Mouse (Mus musculus) lung, embryonic 14.5 days (tissue): ENCODE measurements at regions not wholly inside any gene's neighbourhood (a gene's known extent, or its start where the extent isn't known, plus 50 kb on each side); places are given as distances from the start of the nearest gene placed in this dataset.
"Not testable (repeated sequence)": the region's sequence is repeated elsewhere in the genome, so short reads cannot be mapped to it uniquely, and the experiment has no call there.

Source experiments
- ATAC-seq: fragments of 200-750 bp; cut with Nextera tagmentation; 2 replicates; pipeline ENCODE4 v1.8.0; 2017; ENCODE audit warnings: mild to moderate bottlenecking, moderate TSS enrichment, moderate library complexity; ENCODE audit not compliant: insufficient read depth
- DNase-seq: peaks from one replicate; pipeline ENCODE4 v3.0.0-alpha.2; 2015
- H3K27ac ChIP-seq: fragments of 300-500 bp; sonication (generic); 2 replicates; pipeline ENCODE4 v1.5.1; 2014; ENCODE audit warnings: low read depth, mild to moderate bottlenecking, moderate library complexity
- H3K27me3 ChIP-seq: fragments of 300-500 bp; sonication (generic); 2 replicates; pipeline ENCODE4 v1.6.1; 2014; ENCODE audit warnings: low read length, control low read depth; ENCODE audit not compliant: insufficient read depth
- H3K36me3 ChIP-seq: fragments of 300-500 bp; sonication (generic); 2 replicates; pipeline ENCODE4 v1.6.1; 2014; ENCODE audit warnings: control low read depth; ENCODE audit not compliant: insufficient read depth
- H3K4me1 ChIP-seq: fragments of 300-500 bp; sonication (generic); 2 replicates; pipeline ENCODE4 v1.6.1; 2014; ENCODE audit warnings: antibody characterized with exemption, control low read depth; ENCODE audit not compliant: insufficient read depth
- H3K4me2 ChIP-seq: fragments of 300-500 bp; sonication (generic); 2 replicates; pipeline ENCODE4 v1.6.1; 2014; ENCODE audit warnings: mild to moderate bottlenecking
- H3K4me3 ChIP-seq: fragments of 300-500 bp; sonication (generic); 2 replicates; pipeline ENCODE4 v1.5.1; 2014; ENCODE audit warnings: low read depth, low read length
- H3K9ac ChIP-seq: fragments of 300-500 bp; sonication (generic); 2 replicates; pipeline ENCODE4 v1.6.1; 2014
- H3K9me3 ChIP-seq: fragments of 300-500 bp; sonication (generic); 2 replicates; pipeline ENCODE4 v1.6.1; 2016; ENCODE audit warnings: low read depth, low read length, control low read depth
- CTCF ChIP-seq: IDR thresholded peaks from 2 replicates; pipeline ENCODE4 v1.5.1; 2016; ENCODE audit warnings: antibody characterized with exemption, low read depth
- WGBS: fragments of 180-500 bp; shearing (Covaris S2); extraction: QIAGEN DNeasy Blood & Tissue Kit; methylation state at CpG from one replicate; pipeline ENCODE4 v1.1.7; 2014; 5-methylcytosine and 5-hydroxymethylcytosine counted together

DNA sequence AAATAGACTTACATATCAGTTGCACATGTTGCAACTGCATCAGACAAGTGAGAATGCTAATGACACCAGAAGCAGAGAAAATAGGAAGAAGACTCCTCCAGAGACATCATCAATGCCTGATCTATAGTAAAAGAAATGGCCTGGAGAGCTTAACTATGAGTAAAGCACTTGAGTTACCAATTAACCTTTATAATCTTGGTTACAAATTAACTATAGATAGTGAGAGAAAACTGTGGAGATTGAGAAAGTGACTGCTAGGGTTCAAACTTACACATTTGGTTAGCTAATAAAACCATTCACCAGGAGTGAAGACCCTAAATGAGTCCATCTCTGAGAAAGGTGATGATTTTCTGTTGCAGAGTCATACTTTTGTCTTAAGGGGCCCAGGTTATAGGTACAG, 307.4 kb downstream of the Phex start:
- TF ChIP-seq CTCF, result no peak
- no peaks in the 10 kb centered on the region for H3K36me3 ChIP-seq
- H3K4me1 ChIP-seq, result no peaks in the 10 kb centered on the region
- no peak overlapping the region for H3K4me2 ChIP-seq
- H3K9ac ChIP-seq, result no peak overlapping the region
- no peak for DNase-seq
- ATAC-seq, result no peak
- H3K27me3 ChIP-seq, result no peaks in the 10 kb centered on the region
- H3K27ac ChIP-seq, result no peak overlapping the region
- no peak overlapping the region for H3K4me3 ChIP-seq
- H3K9me3 ChIP-seq, result no peaks in the 10 kb centered on the region

- no peak overlapping the region for H3K4me3 ChIP-seq
- ATAC-seq (no peak), DNase-seq (no peak)
- H3K9ac ChIP-seq, result no peak overlapping the region
- no peaks in the 10 kb centered on the region for H3K9me3 ChIP-seq
- no peaks in the 10 kb centered on the region for H3K4me1 ChIP-seq
- no peak for TF ChIP-seq CTCF
- no peak overlapping the region for H3K4me2 ChIP-seq
- H3K27ac ChIP-seq, result no peak overlapping the region
- H3K27me3 ChIP-seq, result no peaks in the 10 kb centered on the region
- no peaks in the 10 kb centered on the region for H3K36me3 ChIP-seq
Observed at GRCm38 (mm10) chrX:157080025-157080424, 335.1 kb downstream of the Phex start.

GRCm38 (mm10) chrX:157079606-157080005, 335.5 kb downstream of the Phex start:
- Histone ChIP-seq H3K36me3 (no peaks in the 10 kb centered on the region), H3K27ac (no peak overlapping the region), H3K9ac (no peak overlapping the region), H3K27me3 (no peaks in the 10 kb centered on the region), H3K9me3 (no peaks in the 10 kb centered on the region), H3K4me3 (no peak overlapping the region), H3K4me2 (no peak overlapping the region), H3K4me1 (no peaks in the 10 kb centered on the region)
- no peak for ATAC-seq
- 22% methylated on average over 2 of the region's 2 CpGs for WGBS
- no peak for TF ChIP-seq CTCF
- DNase-seq, result no peak

DNA sequence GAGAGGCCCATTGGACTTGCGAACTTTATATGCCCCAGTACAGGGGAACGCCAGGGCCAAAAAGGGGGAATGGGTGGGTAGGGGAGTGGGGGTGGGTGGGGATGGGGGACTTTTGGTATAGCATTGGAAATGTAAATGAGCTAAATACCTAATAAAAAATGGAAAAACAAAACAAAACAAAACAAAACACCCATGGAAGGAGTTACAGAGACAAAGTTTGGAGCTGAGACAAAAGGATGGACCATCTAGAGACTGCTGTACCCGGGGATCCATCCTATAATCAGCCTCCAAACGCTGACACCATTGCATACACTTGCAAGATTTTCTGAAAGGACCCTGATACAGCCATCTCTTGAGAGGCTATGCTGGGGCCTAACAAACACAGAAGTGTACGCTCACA, 337.1 kb downstream of the Phex start:
- ATAC-seq, H3K36me3 ChIP-seq, H3K9me3 ChIP-seq, H3K9ac ChIP-seq, H3K4me2 ChIP-seq, H3K27me3 ChIP-seq, H3K4me1 ChIP-seq, H3K27ac ChIP-seq, DNase-seq, H3K4me3 ChIP-seq: not testable (repeated sequence)
- 79% methylated on average over 3 of the region's 5 CpGs for WGBS

DNA sequence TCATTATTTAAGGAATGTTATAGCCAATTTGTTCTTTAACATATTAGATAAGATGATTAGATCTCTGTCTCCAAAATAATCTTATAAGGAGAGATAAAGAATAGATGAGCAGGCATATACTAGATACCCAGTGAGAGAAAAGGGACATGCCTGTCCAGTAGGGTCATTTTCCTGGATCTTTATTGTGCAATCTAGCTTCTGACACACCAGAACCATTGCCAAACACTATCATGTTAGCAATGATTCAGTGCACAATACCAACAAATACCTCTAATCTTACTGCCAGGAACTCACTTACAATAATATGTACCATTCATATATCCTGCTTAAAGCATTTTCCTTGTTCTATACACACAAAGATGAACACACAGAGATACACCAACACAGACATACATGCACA, 338.9 kb downstream of the Phex start:
- no peak overlapping the region for H3K4me2 ChIP-seq
- no peak overlapping the region for H3K4me3 ChIP-seq
- no peaks in the 10 kb centered on the region for H3K4me1 ChIP-seq
- no peaks in the 10 kb centered on the region for H3K36me3 ChIP-seq
- TF ChIP-seq CTCF, result no peak
- no peaks in the 10 kb centered on the region for H3K9me3 ChIP-seq
- DNase-seq (no peak), ATAC-seq (no peak)
- no peak overlapping the region for H3K27ac ChIP-seq
- no peak overlapping the region for H3K9ac ChIP-seq
- H3K27me3 ChIP-seq, result no peaks in the 10 kb centered on the region

DNA sequence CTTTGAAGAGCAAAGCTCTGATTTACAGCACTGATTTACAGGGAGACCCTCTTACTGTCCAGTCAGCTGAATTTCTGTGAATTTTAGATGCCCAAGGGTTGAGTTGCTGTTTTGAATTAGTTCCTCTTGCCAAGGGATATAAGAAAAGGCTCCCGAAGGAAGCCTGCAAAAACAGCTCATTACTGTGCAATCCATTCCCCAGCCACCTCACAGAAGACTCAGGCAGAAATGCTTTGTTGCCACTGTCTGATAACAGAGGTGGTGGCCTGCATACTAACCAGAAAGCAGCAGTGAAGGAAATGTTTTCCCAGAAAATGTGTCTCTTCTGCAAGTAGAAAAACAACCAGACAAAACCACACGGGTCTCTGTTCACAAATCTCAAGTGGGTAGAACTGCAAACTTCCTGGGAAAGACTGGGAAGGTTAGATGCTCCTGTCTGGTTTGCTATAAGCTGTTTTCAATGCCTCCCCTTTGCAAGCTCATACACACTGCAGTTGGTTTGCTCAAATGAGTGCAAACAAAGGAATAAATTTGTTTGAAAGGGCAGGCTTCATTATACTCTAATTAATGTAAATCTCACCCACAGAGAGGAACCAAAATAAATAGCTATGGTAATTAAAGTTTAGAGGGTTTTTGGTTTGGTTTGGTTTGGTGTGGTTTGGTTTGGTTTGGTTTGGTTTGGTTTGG, 363.3 kb downstream of the Phex start:
- ATAC-seq (peak; percentile 58; the same call in 1 of the 2 replicates), DNase-seq (peak; percentile 62)
- Histone ChIP-seq H3K27me3 (no peaks in the 10 kb centered on the region), H3K9me3 (no peaks in the 10 kb centered on the region), H3K9ac (no peak overlapping the region), H3K36me3 (no peaks in the 10 kb centered on the region), H3K4me1 (no peaks in the 10 kb centered on the region), H3K27ac (no peak overlapping the region), H3K4me3 (no peak overlapping the region), H3K4me2 (no peak overlapping the region)
- 18% methylated on average over 2 of the region's 2 CpGs for WGBS
- no peak for TF ChIP-seq CTCF

GRCm38 (mm10) chrX:157028913-157029312, 386.2 kb downstream of the Phex start:
- DNase-seq (no peak), ATAC-seq (no peak)
- Histone ChIP-seq H3K27ac (no peak overlapping the region), H3K4me2 (no peak overlapping the region), H3K4me1 (no peaks in the 10 kb centered on the region), H3K4me3 (no peak overlapping the region), H3K9me3 (no peaks in the 10 kb centered on the region), H3K27me3 (no peaks in the 10 kb centered on the region), H3K36me3 (no peaks in the 10 kb centered on the region), H3K9ac (no peak overlapping the region)
- TF ChIP-seq CTCF, result no peak

DNA sequence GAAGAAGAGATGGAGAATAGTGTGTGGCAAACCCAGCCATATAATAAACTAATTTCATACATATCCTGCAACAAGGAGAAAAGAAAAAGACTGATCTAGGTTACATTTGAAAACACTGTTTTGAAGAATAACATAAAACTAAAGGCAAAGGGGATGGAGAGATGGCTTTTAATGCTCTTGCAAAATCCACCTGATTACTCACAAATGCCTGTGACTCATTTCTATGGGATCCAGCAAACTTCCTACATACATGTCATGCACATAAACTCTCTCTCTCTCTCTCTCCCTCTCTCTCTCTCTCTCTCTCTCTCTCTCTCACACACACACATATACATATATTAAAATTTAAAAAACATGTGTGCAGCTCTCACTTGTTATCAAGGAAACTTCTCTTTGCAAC, 390.8 kb downstream of the Phex start:
- Histone ChIP-seq H3K9me3 (no peaks in the 10 kb centered on the region), H3K4me3 (no peak overlapping the region), H3K27me3 (no peaks in the 10 kb centered on the region), H3K9ac (no peak overlapping the region), H3K4me1 (no peaks in the 10 kb centered on the region), H3K36me3 (no peaks in the 10 kb centered on the region), H3K4me2 (no peak overlapping the region), H3K27ac (no peak overlapping the region)
- ATAC-seq, result no peak
- TF ChIP-seq CTCF, result no peak
- DNase-seq, result no peak
